Mouse (Mus musculus) small intestine, adult 2 months (tissue): ENCODE results near the gene Hivep3. TPM values are rescaled to one million over a fixed set of nuclear protein-coding genes. Genes with fewer than 3 reads are reported as not detected.

Experiments used
- H3K27ac ChIP-seq: fragments of 200-500 bp; 2 replicates; pipeline ENCODE4 v1.5.1; 2012; ENCODE audit warnings: low read depth, low read length, control low read depth, inconsistent platforms; ENCODE audit not compliant: insufficient read depth
- H3K27me3 ChIP-seq: fragments of 200-500 bp; 2 replicates; pipeline ENCODE4 v1.6.1; 2012; ENCODE audit warnings: mild to moderate bottlenecking, moderate library complexity, low read length, inconsistent platforms; ENCODE audit not compliant: control insufficient read depth, insufficient read depth
- H3K36me3 ChIP-seq: fragments of 200-500 bp; 2 replicates; pipeline ENCODE4 v1.6.1; 2012; ENCODE audit warnings: mild to moderate bottlenecking, low read length, control low read depth, inconsistent platforms; ENCODE audit not compliant: control insufficient read depth, insufficient read depth
- H3K4me1 ChIP-seq: fragments of 200-500 bp; 2 replicates; pipeline ENCODE4 v1.6.1; 2012; ENCODE audit warnings: low read length, inconsistent platforms, mixed read lengths; ENCODE audit not compliant: control insufficient read depth, insufficient read depth, insufficient read length
- H3K4me3 ChIP-seq: fragments of 200-500 bp; 2 replicates; pipeline ENCODE4 v1.5.1; 2012; ENCODE audit warnings: low read depth, mild to moderate bottlenecking, control low read depth, inconsistent platforms, low read length, moderate library complexity
- CTCF ChIP-seq: fragments of 200-500 bp; IDR thresholded peaks from 2 replicates; pipeline ENCODE4 v1.5.1; 2012; ENCODE audit warnings: low read depth, mild to moderate bottlenecking, control low read depth, inconsistent platforms, low read length, moderate library complexity, mixed read lengths; ENCODE audit not compliant: insufficient replicate concordance, insufficient read length; ENCODE audit errors: extremely low read depth
- POLR2A ChIP-seq: fragments of 200-500 bp; IDR thresholded peaks from 2 replicates; pipeline ENCODE4 v1.6.1; 2012; ENCODE audit warnings: low read depth, mild to moderate bottlenecking, control low read depth, inconsistent platforms, low read length, moderate library complexity
- WGBS: fragments of 180-500 bp; shearing (Covaris S2); methylation state at CpG from one replicate; pipeline ENCODE4 v1.1.7; 2018; 5-methylcytosine and 5-hydroxymethylcytosine counted together
- polyA plus RNA-seq: library from polyadenylated mRNA; depleted of rRNA; stranded (reverse); fragments of >200 nt; gene quantifications from 2 replicates; pipeline ENCODE4 v1.2.3, GENCODE M21; 2012

Hivep3 gene
- polyA plus RNA-seq, 1 experiment, result 3.3 TPM

DNA sequence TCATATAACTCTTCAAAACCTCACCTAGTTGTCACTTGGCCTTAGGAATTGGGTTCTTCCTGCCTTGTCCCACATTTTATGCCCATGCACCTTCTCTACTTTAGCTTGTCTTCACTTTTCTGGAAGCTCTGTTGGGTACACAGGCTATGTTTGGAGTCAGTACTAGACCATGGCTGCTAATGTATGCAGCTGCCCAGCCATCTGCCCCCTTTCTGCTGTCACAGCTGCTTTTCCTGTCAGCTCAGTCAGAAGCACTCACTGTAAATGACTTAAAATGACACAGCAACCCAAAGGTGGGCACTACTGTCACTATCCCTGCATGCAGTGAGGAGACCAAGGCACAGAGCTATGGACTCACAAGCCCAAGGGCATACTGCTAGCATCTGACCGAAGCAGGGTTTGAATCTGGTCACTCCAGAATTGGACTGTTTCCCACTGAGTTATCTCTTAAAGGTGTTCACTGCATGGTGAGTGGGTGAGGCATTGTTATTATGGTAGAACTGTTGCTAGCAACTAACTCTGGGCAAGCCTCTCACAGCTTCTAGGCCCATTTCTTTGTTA, 104.0 kb downstream of the Hivep3 start:
- no peaks in the 10 kb centered on the region for H3K27me3 ChIP-seq
- 0 out of 2 replicates have a peak, but pooled peaks cover 3% of the 10 kb centered on the region for H3K4me1 ChIP-seq
- no peak for TF ChIP-seq CTCF
- no peak for TF ChIP-seq POLR2A
- 51% methylated on average over 1 of the region's 1 CpGs for WGBS
- no peak overlapping the region for H3K27ac ChIP-seq
- no peak overlapping the region for H3K4me3 ChIP-seq
- H3K36me3 ChIP-seq, result no peaks in the 10 kb centered on the region

DNA sequence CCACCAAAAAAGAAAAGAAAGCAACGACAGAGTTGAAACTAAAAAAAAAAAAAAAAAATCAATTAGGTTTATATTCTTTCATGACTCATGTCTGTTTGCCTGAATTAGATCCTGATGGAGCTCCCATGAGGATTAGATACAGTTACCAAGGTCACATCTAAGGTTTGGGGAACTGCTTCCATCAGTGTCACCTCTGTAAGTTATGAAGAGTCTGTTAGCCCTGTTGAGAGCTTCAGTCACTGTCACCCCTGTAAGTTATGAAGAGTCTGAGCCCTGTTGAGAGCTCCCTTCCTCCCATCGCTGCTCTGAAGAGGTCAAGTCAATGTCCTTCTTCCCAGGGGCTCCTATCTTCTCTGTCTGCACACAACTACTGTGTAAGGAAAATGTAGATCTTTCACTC, 104.7 kb downstream of the Hivep3 start:
- peaks cover 3% of the 10 kb centered on the region; the same call in 1 of the 2 replicates for H3K4me1 ChIP-seq
- whole genome bisulfite sequencing, result 77% methylated on average over 2 of the region's 2 CpGs
- H3K36me3 ChIP-seq, result no peaks in the 10 kb centered on the region
- TF ChIP-seq POLR2A (no peak), CTCF (no peak)
- H3K27me3 ChIP-seq, result no peaks in the 10 kb centered on the region
- no peak overlapping the region for H3K27ac ChIP-seq
- no peak overlapping the region for H3K4me3 ChIP-seq

DNA sequence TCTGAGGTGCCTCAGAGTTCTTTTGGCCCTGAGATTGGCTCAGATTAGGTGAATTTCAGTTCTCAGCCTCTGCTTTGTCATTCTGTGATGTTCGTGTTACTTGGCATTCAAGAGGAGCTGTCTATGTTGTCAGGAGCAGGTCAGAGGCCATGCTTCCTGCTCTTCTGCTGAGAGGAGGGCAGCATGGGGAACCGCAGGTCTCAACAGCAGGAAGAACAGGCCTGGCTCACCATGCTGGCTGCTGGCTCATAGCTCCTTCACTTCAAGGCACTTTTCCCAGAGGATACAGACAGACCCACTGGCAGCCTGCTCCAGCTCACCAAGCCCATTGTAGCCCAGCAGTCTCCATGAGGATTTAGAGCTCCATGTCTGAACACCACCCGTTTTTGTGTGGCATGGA, 109.7 kb downstream of the Hivep3 start:
- no peaks in the 10 kb centered on the region for H3K36me3 ChIP-seq
- no peaks in the 10 kb centered on the region; the same call in 1 of the 2 replicates for H3K4me1 ChIP-seq
- H3K4me3 ChIP-seq, result no peak overlapping the region
- no peak overlapping the region for H3K27ac ChIP-seq
- H3K27me3 ChIP-seq, result no peaks in the 10 kb centered on the region
- TF ChIP-seq CTCF (no peak), POLR2A (no peak)
- 69% methylated on average over 3 of the region's 3 CpGs for WGBS

DNA sequence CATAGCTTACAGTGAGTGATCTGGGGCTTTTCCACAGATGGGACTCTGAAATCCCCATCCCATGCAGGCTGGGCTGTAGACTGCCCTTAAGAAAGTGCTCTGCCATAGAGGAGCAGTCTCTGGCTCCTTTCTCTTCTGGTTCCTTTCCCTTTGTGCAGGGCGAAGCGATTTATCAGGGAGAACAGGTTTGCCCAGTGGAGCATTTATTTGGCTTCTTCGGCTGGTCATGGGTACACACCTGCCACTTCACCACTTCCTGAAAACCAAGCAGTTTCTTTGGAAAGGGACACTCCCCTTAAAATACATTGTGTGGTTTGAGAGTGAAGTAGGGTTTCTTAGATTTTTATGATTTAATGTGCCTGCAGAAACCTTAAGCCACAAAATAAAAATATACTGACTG, 110.7 kb downstream of the Hivep3 start:
- Histone ChIP-seq H3K27ac (no peak overlapping the region), H3K36me3 (no peaks in the 10 kb centered on the region), H3K27me3 (no peaks in the 10 kb centered on the region), H3K4me3 (no peak overlapping the region), H3K4me1 (no peaks in the 10 kb centered on the region; the same call in 1 of the 2 replicates)
- TF ChIP-seq CTCF, result no peak
- no peak for TF ChIP-seq POLR2A
- WGBS, result 21% methylated on average over 3 of the region's 3 CpGs

DNA sequence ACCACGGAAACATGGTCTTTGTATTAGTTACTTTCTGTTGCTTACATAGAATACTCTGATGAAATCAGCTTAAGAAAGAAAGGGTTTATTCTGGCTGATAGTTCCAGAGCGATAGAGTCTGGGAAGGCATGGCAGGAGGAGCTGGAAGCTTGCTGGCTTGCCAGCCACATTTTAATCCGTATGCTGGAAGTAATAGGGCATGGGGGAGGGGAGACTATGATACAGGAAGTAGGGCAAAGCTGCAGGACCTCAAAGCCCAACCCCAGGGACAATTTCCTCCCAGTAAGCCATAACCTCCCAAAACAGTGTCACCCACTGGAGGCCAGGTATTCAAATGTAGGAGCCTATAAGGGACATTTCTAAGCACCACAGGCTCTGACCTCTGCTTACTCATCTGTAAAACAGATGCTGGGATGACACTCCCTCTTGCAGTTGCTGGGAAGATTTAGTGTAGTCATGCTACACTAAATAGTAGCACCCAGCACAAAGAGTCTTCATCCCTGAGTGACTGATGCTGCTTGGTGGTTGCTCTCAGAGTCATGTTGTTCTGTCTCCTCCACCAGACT, 112.1 kb downstream of the Hivep3 start:
- H3K36me3 ChIP-seq, result no peaks in the 10 kb centered on the region
- no peak overlapping the region for H3K4me3 ChIP-seq
- 81% methylated on average over 3 of the region's 3 CpGs for WGBS
- no peak overlapping the region for H3K27ac ChIP-seq
- no peaks in the 10 kb centered on the region; the same call in 1 of the 2 replicates for H3K4me1 ChIP-seq
- H3K27me3 ChIP-seq, result no peaks in the 10 kb centered on the region
- TF ChIP-seq CTCF (no peak), POLR2A (no peak)

DNA sequence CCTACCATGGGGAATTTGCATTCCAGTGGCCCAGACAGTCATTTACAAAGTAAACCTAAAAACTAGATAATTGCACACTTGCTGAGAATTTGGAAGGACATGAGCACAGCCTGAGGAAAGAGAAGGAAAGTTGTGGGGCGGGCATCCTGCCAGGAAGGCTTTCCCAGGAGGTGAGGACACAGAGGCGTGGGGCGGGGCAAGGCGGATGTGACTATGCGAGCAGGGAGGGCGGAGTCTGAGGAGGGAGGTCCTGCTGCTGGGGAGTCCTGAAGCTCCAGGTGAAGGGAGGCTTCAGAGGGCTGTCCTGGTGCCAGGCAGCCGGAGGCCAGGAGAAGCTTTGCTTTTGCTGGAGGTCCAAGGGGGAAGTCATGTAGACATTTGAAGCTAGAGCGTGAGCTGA, 118.9 kb downstream of the Hivep3 start:
- Histone ChIP-seq H3K4me3 (no peak overlapping the region), H3K4me1 (peaks cover 5% of the 10 kb centered on the region), H3K27me3 (no peaks in the 10 kb centered on the region), H3K36me3 (no peaks in the 10 kb centered on the region), H3K27ac (no peak overlapping the region)
- TF ChIP-seq POLR2A (no peak), CTCF (no peak)
- WGBS, result 23% methylated on average over 8 of the region's 8 CpGs

DNA sequence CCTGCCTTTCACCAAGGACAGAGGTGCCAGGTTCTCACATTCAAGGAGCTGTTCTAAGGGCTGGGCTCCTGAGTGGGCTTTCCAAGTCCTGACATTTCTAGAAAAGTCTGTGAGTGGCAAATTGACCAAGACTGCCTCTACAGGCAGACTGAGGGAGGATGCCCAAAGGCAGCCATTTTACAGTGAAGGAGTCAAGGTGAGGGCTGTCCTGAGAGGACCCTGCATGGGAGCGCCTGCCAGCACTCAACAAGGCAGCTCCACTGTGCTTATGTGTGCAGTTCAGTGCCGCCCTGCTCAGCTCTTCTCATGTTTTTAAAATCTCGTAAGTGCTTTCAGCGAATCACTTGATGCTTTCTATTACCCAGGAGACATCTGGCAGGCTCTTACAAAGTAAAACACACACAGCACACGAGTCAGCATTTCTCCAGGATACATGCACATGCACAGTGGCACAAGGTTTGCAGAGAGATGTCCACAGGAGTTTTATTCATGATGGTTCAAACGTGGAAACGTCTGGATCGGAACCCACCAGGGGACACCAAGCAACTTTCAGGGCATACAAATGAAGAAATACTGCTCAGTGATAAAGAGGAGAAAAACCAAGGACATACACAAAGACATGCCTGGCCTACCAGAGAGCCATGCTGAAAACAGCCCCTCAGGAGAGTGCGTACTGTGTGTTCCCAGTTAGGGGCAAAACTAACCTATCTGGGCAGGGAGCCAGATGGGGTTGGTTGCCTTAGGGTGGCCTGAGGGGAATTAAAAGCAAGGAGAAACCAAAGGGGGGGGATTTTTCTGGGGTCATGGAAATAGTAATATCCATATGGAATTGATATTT, 120.9 kb downstream of the Hivep3 start:
- no peak overlapping the region for H3K27ac ChIP-seq
- 86% methylated on average over 9 of the region's 9 CpGs for WGBS
- no peaks in the 10 kb centered on the region for H3K36me3 ChIP-seq
- peaks cover 13% of the 10 kb centered on the region for H3K4me1 ChIP-seq
- H3K27me3 ChIP-seq, result no peaks in the 10 kb centered on the region
- TF ChIP-seq CTCF, result no peak
- TF ChIP-seq POLR2A, result no peak
- no peak overlapping the region for H3K4me3 ChIP-seq
